Mouse (Mus musculus): ENCODE data around the gene Cdc42.
A peak's percentile ranks its signal among the peaks of the same experiment; 100 is the strongest.

The Cdc42 gene

GRCm38 (mm10) chr4:137282584-137283406 lies 74.7 kb downstream of the Cdc42 start:
- no peak for DNase-seq (ENCODE audit: low spot score)

DNA sequence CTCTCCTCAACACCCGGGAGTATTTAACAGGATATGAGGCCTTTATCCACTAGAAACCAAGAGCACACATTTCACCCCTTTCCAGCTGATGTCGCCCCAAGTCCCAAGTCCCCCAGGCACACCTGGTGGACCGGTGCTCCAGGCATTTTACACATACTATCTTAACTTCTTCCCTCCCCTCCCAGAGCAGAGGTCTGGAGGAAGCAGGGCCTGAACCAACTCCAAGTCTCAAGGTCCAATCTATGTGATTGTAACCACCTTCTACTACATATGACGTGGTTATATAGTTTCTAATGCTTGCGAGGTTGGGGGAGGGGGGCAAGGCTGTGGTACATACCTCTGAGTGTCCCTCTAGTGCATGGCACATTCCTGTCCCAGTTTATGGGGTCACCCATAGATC lies 75.4 kb downstream of the Cdc42 start:
- DNase-seq (ENCODE audit: low spot score) = no peak

DNA sequence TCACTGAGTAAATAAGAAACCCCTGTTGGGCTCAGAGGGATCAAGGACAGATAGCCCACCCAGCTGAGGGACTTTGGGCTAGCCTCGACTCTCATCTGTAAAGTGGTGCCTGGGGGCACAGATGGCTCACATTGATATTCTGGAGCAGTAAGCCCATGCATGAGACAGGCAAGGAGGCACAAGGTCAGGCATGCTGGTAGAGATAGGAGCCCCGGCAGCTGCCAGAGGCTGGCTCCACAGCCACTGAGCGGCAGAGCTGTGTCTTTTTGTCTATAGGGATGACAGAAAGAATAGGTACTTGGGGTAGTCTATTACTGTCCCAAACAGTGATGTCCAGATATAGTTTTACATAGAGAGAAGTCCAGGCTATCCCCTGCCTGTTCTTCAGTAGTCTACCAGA lies 76.2 kb downstream of the Cdc42 start:
- no peak for DNase-seq (ENCODE audit: low spot score)

GRCm38 (mm10) chr4:137279346-137279745 lies 78.2 kb downstream of the Cdc42 start:
- no peak for DNase-seq (ENCODE audit: low spot score)

- no peak for DNase-seq (ENCODE audit: low spot score)
Observed at GRCm38 (mm10) chr4:137278144-137279040, 79.1 kb downstream of the Cdc42 start.

DNA sequence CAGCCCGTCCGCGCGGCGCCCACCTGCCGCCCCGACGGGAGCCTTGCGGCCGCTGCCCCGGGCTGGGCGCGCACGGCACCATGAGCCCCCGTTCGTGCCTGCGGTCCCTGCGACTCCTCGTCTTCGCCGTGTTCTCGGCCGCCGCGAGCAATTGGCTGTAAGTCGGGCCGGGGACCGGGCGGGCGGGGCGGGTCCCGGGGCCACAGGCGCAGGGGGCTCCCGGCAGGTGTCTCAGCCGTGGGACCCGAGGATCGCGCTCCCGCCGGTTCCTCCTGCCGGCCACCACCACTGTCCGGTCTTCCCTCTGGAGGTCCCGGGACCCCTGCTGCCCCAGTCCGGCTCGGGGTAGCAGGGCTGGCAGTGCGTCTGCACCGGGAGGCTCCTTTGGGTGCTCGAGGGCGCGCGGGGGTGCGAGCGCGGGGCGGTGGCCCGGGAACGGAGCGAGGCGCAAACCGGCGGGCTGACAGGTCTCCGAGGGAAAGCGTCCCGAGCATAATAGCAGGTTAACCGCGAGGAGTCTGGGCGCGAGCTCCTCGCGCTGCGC lies 79.8 kb downstream of the Cdc42 start:
- DNase-seq (ENCODE audit: low spot score) = no peak

GRCm38 (mm10) chr4:137277166-137277513 lies 80.4 kb downstream of the Cdc42 start, which contains the start of gene Wnt4:
TSS of gene Wnt4 (plus strand) at chr4:137277489.
- DNase-seq (ENCODE audit: low spot score) = peak; percentile 72

DNA sequence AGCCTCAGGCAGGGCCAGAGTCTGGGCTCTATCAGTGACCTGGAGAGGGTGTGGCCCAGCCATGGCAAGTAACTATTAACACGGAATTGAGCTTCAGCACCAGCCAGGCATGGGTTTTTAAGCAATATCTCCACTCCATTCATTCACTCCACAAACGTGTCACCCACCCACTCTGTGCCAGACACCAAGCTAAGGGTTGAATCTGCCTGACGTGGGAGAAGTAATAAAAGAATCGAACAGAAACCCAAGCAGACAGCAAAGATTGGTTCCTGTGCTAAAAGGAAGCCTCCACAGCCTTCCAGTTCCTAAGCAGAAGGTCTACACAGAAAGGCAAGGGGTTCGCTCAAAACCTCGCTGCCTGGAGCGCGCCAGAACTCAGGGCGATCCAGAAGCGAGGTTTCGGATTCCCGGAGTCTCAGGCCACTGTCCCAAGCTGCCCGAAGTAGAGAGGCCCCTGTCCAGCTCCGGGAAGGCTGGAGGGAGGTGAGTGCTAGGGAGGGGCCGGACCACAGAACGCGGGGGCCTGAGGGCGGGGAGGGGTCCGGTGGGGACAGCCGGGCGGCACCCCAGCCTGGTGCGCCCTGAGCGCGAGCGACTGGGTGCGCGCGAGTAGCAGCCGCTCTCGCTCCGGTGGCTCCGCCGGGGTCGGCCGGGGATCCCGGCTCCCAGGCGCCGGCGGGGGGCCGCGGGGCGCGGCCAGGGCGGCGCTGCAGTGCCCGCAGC lies 80.9 kb downstream of the Cdc42 start:
- no peak for DNase-seq (ENCODE audit: low spot score)

DNA sequence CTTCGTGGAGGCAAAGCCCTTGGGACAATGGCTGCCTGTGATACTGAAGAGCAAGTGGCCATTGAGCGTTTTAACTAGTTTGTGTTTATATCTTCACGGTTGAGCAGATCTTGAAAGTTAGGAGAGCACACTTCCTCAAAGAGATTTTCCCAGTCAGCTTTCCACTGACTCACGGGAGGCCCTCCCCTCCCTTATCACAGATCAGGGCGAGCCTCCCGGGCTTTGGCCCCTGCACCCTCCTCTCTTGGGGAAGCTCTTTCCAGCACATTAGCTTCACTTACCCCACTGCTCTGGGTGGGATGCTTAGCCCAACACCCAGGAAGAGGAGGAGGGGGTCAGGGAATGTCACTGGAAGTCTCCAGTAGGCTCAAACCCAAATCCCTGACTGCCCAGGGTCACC lies 83.2 kb downstream of the Cdc42 start:
- DNase-seq (ENCODE audit: low spot score) = no peak

GRCm38 (mm10) chr4:137271856-137272255 lies 85.7 kb downstream of the Cdc42 start:
- no peak for DNase-seq (ENCODE audit: low spot score)

Data from testis, postnatal 10 days (tissue).